Mouse (Mus musculus) frontal cortex, postnatal 25 days (tissue): ENCODE data around the gene Pcx.

Experiments used
- DNase-seq, 2 experiments: peaks; one replicate each; pipeline ENCODE4 v3.0.0; 2022; ENCODE audit warnings: low spot score in 2 of 2

Pcx gene

GRCm38 (mm10) chr19:4619461-4619860 lies 109.2 kb downstream of the Pcx start:
- no peak for DNase-seq

GRCm38 (mm10) chr19:4620721-4621120 lies 110.4 kb downstream of the Pcx start:
- no peak for DNase-seq

GRCm38 (mm10) chr19:4622780-4623179 lies 112.5 kb downstream of the Pcx start:
- no peak for DNase-seq

GRCm38 (mm10) chr19:4623419-4623818 lies 113.1 kb downstream of the Pcx start:
- no peak for DNase-seq

GRCm38 (mm10) chr19:4624006-4624405 lies 113.7 kb downstream of the Pcx start:
- no peak for DNase-seq

- DNase-seq = no peak
These were observed 114.3 kb downstream of the Pcx start for GRCm38 (mm10) chr19:4624406-4625178.

GRCm38 (mm10) chr19:4625179-4625828 lies 115.0 kb downstream of the Pcx start, which contains the start of gene Rce1:
Gene Rce1, minus strand, starts transcription at chr19:4625641.
- peak; percentile 87 for DNase-seq

- DNase-seq = no peak
These were observed 115.7 kb downstream of the Pcx start for GRCm38 (mm10) chr19:4625829-4626535.

GRCm38 (mm10) chr19:4628819-4629218 lies 118.5 kb downstream of the Pcx start:
- peak in 1 of 2 experiments; percentile 75 for DNase-seq

- DNase-seq = no peak
These were observed 125.7 kb downstream of the Pcx start for GRCm38 (mm10) chr19:4635986-4636385.

- peak; percentile 57 to 66 for DNase-seq
These were observed 134.0 kb downstream of the Pcx start for GRCm38 (mm10) chr19:4644271-4644670.

GRCm38 (mm10) chr19:4646917-4647492 lies 136.7 kb downstream of the Pcx start:
- DNase-seq = peak; percentile 39 to 49

- DNase-seq = no peak
These were observed 147.9 kb downstream of the Pcx start for GRCm38 (mm10) chr19:4658156-4658555.

GRCm38 (mm10) chr19:4666815-4667214 lies 156.5 kb downstream of the Pcx start:
- DNase-seq = no peak

- no peak for DNase-seq
These were observed 160.5 kb downstream of the Pcx start for GRCm38 (mm10) chr19:4670776-4671175.
